ENCODE assay signal across 8 mouse cellular contexts in the genomic region with DNA sequence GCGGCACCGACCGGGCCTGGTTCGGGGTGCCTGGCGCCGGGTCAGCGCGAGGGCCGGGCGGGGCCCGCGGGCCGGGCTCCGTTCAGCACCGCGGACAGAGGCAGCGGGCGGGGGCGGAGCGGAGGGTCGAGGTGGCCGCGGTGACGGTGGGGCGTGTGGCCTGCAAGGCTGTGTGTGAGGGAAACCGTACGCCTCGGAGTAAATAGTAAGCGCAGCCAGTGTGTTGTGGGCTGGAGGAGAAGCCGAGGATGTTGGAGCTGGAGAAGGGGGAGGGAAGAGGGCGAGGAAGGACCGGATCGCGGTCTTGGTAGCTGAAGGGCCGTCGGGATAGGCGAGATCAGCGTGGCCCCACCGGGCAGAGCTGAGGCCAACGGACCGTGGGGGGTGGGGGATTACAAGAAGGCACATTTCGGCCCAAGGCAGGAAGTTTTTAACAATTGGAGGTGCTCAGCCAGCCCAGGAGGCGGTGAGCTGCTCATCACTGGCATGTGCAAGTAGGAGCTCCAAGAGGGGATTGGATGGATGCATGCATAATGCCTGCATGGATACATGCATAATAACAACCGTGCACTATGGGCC. TPM values are rescaled to one million over a fixed set of nuclear protein-coding genes. Genes with fewer than 3 reads are reported as not detected.
DNase-seq lines count a peak whose midpoint lies in the region; ATAC-seq and TF ChIP-seq lines count a peak whose summit lies in the region.

No protein-coding gene starts in this region.

- H3K9ac ChIP-seq in ES-Bruce4 (ENCODE audit: low read depth, poor library complexity, severe bottlenecking) = peak overlapping the region; percentile 87
- H3K9ac ChIP-seq in heart, postnatal 0 days (replicated peaks; ENCODE audit: low read depth, low read length) = no peak overlapping the region
- H3K9ac ChIP-seq in liver, postnatal 0 days (replicated peaks) = no peak overlapping the region
- H3K9ac ChIP-seq in neural tube, embryonic 12.5 days = peak overlapping the region; percentile 80

- no peak for TF ChIP-seq CTCF in ES-Bruce4 (IDR thresholded peaks at IDR 0.05; ENCODE audit: low read depth, low read length)
- no peak for TF ChIP-seq CTCF in embryonic fibroblast, embryonic 13.5 days (IDR thresholded peaks at IDR 0.05; ENCODE audit: borderline replicate concordance, insufficient read depth, low read length)
- no peak for TF ChIP-seq CTCF in heart, postnatal 0 days (IDR thresholded peaks at IDR 0.05; ENCODE audit: low read depth)
- TF ChIP-seq CTCF in liver, postnatal 0 days (IDR thresholded peaks at IDR 0.05; ENCODE audit: low read depth) = no peak

- peak overlapping the region; percentile 91 for H3K4me2 ChIP-seq in heart, postnatal 0 days (ENCODE audit: low read depth, low read length)
- peak overlapping the region; percentile 75 for H3K4me2 ChIP-seq in liver, postnatal 0 days (ENCODE audit: low read depth, low read length)
- peak overlapping the region; percentile 72 for H3K4me2 ChIP-seq in neural tube, embryonic 12.5 days (replicated peaks)

- peaks cover 11% of the 10 kb centered on the region for H3K27me3 ChIP-seq in ES-Bruce4 (ENCODE audit: control insufficient read depth, insufficient read depth, low read length, poor library complexity, severe bottlenecking)
- peaks cover 60% of the 10 kb centered on the region for H3K27me3 ChIP-seq in heart, postnatal 0 days (ENCODE audit: control insufficient read depth, insufficient read depth, low read length)
- peaks cover 52% of the 10 kb centered on the region for H3K27me3 ChIP-seq in liver, postnatal 0 days (ENCODE audit: insufficient read depth, low read length)
- peaks cover 26% of the 10 kb centered on the region for H3K27me3 ChIP-seq in neural tube, embryonic 12.5 days (replicated peaks)

- H3K27ac ChIP-seq in ES-Bruce4 (ENCODE audit: insufficient read depth, low read length) = no peak overlapping the region
- no peak overlapping the region for H3K27ac ChIP-seq in embryonic fibroblast, embryonic 13.5 days (ENCODE audit: insufficient read depth, low read length)
- no peak overlapping the region for H3K27ac ChIP-seq in heart, postnatal 0 days (ENCODE audit: low read depth)
- H3K27ac ChIP-seq in liver, postnatal 0 days (ENCODE audit: low read depth) = no peak overlapping the region
- peak overlapping the region; percentile 53 for H3K27ac ChIP-seq in neural tube, embryonic 12.5 days

- H3K4me3 ChIP-seq in ES-Bruce4 (ENCODE audit: low read depth, low read length) = peak overlapping the region; percentile 65
- H3K4me3 ChIP-seq in embryonic fibroblast, embryonic 13.5 days (ENCODE audit: insufficient read depth, low read length) = peak overlapping the region; percentile 29
- peak overlapping the region; percentile 44 for H3K4me3 ChIP-seq in heart, postnatal 0 days (ENCODE audit: low read depth, low read length)
- peak overlapping the region; percentile 36 for H3K4me3 ChIP-seq in liver, postnatal 0 days (ENCODE audit: low read depth, low read length)
- H3K4me3 ChIP-seq in neural tube, embryonic 12.5 days = peak overlapping the region; percentile 77

- peak; percentile 34 for DNase-seq in brain, embryonic 18.5 days (ENCODE audit: low read depth, low spot score)
- DNase-seq in heart, postnatal 0 days (ENCODE audit: low spot score) = peak; percentile 42
- DNase-seq in kidney, postnatal 36 days = peak; percentile 30 to 82
- DNase-seq in liver, postnatal 0 days = peak; percentile 66
- peak; percentile 31 for DNase-seq in thymus, postnatal 25 days

- H3K4me1 ChIP-seq in ES-Bruce4 (ENCODE audit: control insufficient read depth, insufficient read depth, low read length) = peaks cover 2% of the 10 kb centered on the region
- no peaks in the 10 kb centered on the region for H3K4me1 ChIP-seq in embryonic fibroblast, embryonic 13.5 days (ENCODE audit: control insufficient read depth, insufficient read depth, low read length)
- H3K4me1 ChIP-seq in heart, postnatal 0 days (ENCODE audit: control insufficient read depth, insufficient read depth) = no peaks in the 10 kb centered on the region
- no peaks in the 10 kb centered on the region for H3K4me1 ChIP-seq in liver, postnatal 0 days (ENCODE audit: insufficient read depth)
- H3K4me1 ChIP-seq in neural tube, embryonic 12.5 days = peaks cover 22% of the 10 kb centered on the region

- WGBS in heart, postnatal 0 days = 3% methylated on average over 42 of the region's 44 CpGs
- 3% methylated on average over 37 of the region's 44 CpGs for WGBS in liver, postnatal 0 days (ENCODE audit: insufficient replicate concordance)
- 1% methylated on average over 44 of the region's 44 CpGs for WGBS in neural tube, embryonic 12.5 days

- no peak for TF ChIP-seq POLR2A in ES-Bruce4 (IDR thresholded peaks at IDR 0.05; ENCODE audit: insufficient read depth, low read length)
- TF ChIP-seq POLR2A in embryonic fibroblast, embryonic 13.5 days (IDR thresholded peaks at IDR 0.05; ENCODE audit: low read depth, low read length) = no peak

- H3K36me3 ChIP-seq in ES-Bruce4 (ENCODE audit: control insufficient read depth, insufficient read depth, low read length, poor library complexity, severe bottlenecking) = no peaks in the 10 kb centered on the region
- H3K36me3 ChIP-seq in heart, postnatal 0 days (replicated peaks; ENCODE audit: control insufficient read depth, insufficient read depth, low read length) = no peaks in the 10 kb centered on the region
- H3K36me3 ChIP-seq in liver, postnatal 0 days (replicated peaks; ENCODE audit: insufficient read depth, low read length) = no peaks in the 10 kb centered on the region
- no peaks in the 10 kb centered on the region for H3K36me3 ChIP-seq in neural tube, embryonic 12.5 days

- no peak for TF ChIP-seq EP300 in ES-Bruce4 (IDR thresholded peaks at IDR 0.05; ENCODE audit: insufficient read depth, low read depth, low read length)
- TF ChIP-seq EP300 in heart, postnatal 0 days (IDR thresholded peaks at IDR 0.05; ENCODE audit: low read depth) = no peak
- no peak for TF ChIP-seq EP300 in liver, postnatal 0 days (IDR thresholded peaks at IDR 0.05; ENCODE audit: low read depth)

- no peaks in the 10 kb centered on the region for H3K9me3 ChIP-seq in ES-Bruce4 (replicated peaks; ENCODE audit: control insufficient read depth, insufficient read depth, low read length, poor library complexity, severe bottlenecking)
- H3K9me3 ChIP-seq in heart, postnatal 0 days (replicated peaks; ENCODE audit: control insufficient read depth, low read length) = no peaks in the 10 kb centered on the region
- H3K9me3 ChIP-seq in liver, postnatal 0 days (ENCODE audit: low read length) = no peaks in the 10 kb centered on the region
- H3K9me3 ChIP-seq in neural tube, embryonic 12.5 days = no peaks in the 10 kb centered on the region

- peak; percentile 86 for ATAC-seq in heart, postnatal 0 days (ENCODE audit: insufficient read depth, low read depth)
- ATAC-seq in liver, postnatal 0 days = peak; percentile 68
- ATAC-seq in neural tube, embryonic 12.5 days (ENCODE audit: low FRiP score, low read depth) = peak; percentile 52

RNA-seq across cellular contexts. Expression of gene Mmp24, which starts 0.6 kb away (rescaled TPM):
- polyA plus RNA-seq in ES-Bruce4 (2011; ENCODE audit: insufficient read depth, insufficient read length, low read depth, missing spikeins) = 0.18 and 0.26 TPM in 2 replicates
- polyA plus RNA-seq in embryonic fibroblast, embryonic 13.5 days (2011; ENCODE audit: insufficient read length, low read depth, missing spikeins) = 0.16 TPM in 1 of 2 replicates, not detected in the other
- total RNA-seq in heart, postnatal 0 days (2014; rRNA removed; ENCODE audit: low replicate concordance) = 0.04 and 0.38 TPM in 2 replicates
- polyA plus RNA-seq in heart, postnatal 0 days (2015; fragmentation: Nextera tagmentation; extraction: Ambion mirVana) = 0.03 and 0.04 TPM in 2 replicates
- polyA plus RNA-seq in liver, postnatal 0 days (2015; fragmentation: Nextera tagmentation; extraction: Ambion mirVana) = not detected in 2 replicates
- 7.3 and 8.8 TPM in 2 replicates for polyA plus RNA-seq in neural tube, embryonic 12.5 days (2016; fragmentation: Nextera tagmentation; extraction: Ambion mirVana)

RNA-seq across cellular contexts. Expression of gene Procr, which starts 24.9 kb away (rescaled TPM):
- polyA plus RNA-seq in ES-Bruce4 (2011; ENCODE audit: insufficient read depth, insufficient read length, low read depth, missing spikeins) = 4.7 and 6.6 TPM in 2 replicates
- 11.6 and 28.2 TPM in 2 replicates for polyA plus RNA-seq in embryonic fibroblast, embryonic 13.5 days (2011; ENCODE audit: insufficient read length, low read depth, missing spikeins)
- total RNA-seq in heart, postnatal 0 days (2014; rRNA removed; ENCODE audit: low replicate concordance) = 3.4 and 9.3 TPM in 2 replicates
- polyA plus RNA-seq in heart, postnatal 0 days (2015; fragmentation: Nextera tagmentation; extraction: Ambion mirVana) = 4.0 and 4.7 TPM in 2 replicates
- 1.1 and 1.7 TPM in 2 replicates for polyA plus RNA-seq in liver, postnatal 0 days (2015; fragmentation: Nextera tagmentation; extraction: Ambion mirVana)
- polyA plus RNA-seq in neural tube, embryonic 12.5 days (2016; fragmentation: Nextera tagmentation; extraction: Ambion mirVana) = 3.8 and 4.0 TPM in 2 replicates

RNA-seq across cellular contexts. Expression of gene Gm17581, which starts 40.1 kb away (rescaled TPM):
- polyA plus RNA-seq in ES-Bruce4 (2011; ENCODE audit: insufficient read depth, insufficient read length, low read depth, missing spikeins) = not detected in 2 replicates
- not detected in 2 replicates for polyA plus RNA-seq in embryonic fibroblast, embryonic 13.5 days (2011; ENCODE audit: insufficient read length, low read depth, missing spikeins)
- not detected in 2 replicates for total RNA-seq in heart, postnatal 0 days (2014; rRNA removed; ENCODE audit: low replicate concordance)
- not detected in 2 replicates for polyA plus RNA-seq in heart, postnatal 0 days (2015; fragmentation: Nextera tagmentation; extraction: Ambion mirVana)
- polyA plus RNA-seq in liver, postnatal 0 days (2015; fragmentation: Nextera tagmentation; extraction: Ambion mirVana) = not detected in 2 replicates
- polyA plus RNA-seq in neural tube, embryonic 12.5 days (2016; fragmentation: Nextera tagmentation; extraction: Ambion mirVana) = not detected in 2 replicates

RNA-seq across cellular contexts. Expression of gene BC029722, which starts 43.5 kb away (rescaled TPM):
- polyA plus RNA-seq in ES-Bruce4 (2011; ENCODE audit: insufficient read depth, insufficient read length, low read depth, missing spikeins) = 10.1 and 11.2 TPM in 2 replicates
- 35.2 and 46.7 TPM in 2 replicates for polyA plus RNA-seq in embryonic fibroblast, embryonic 13.5 days (2011; ENCODE audit: insufficient read length, low read depth, missing spikeins)
- total RNA-seq in heart, postnatal 0 days (2014; rRNA removed; ENCODE audit: low replicate concordance) = 14.1 and 14.7 TPM in 2 replicates
- 20.9 and 21.4 TPM in 2 replicates for polyA plus RNA-seq in heart, postnatal 0 days (2015; fragmentation: Nextera tagmentation; extraction: Ambion mirVana)
- polyA plus RNA-seq in liver, postnatal 0 days (2015; fragmentation: Nextera tagmentation; extraction: Ambion mirVana) = 6.6 and 7.5 TPM in 2 replicates
- 20.8 and 23.7 TPM in 2 replicates for polyA plus RNA-seq in neural tube, embryonic 12.5 days (2016; fragmentation: Nextera tagmentation; extraction: Ambion mirVana)

RNA-seq across cellular contexts. Expression of gene Edem2, which starts 46.5 kb away (rescaled TPM):
- 21.7 and 23.1 TPM in 2 replicates for polyA plus RNA-seq in ES-Bruce4 (2011; ENCODE audit: insufficient read depth, insufficient read length, low read depth, missing spikeins)
- polyA plus RNA-seq in embryonic fibroblast, embryonic 13.5 days (2011; ENCODE audit: insufficient read length, low read depth, missing spikeins) = 13.8 and 16.4 TPM in 2 replicates
- total RNA-seq in heart, postnatal 0 days (2014; rRNA removed; ENCODE audit: low replicate concordance) = 9.7 and 18.4 TPM in 2 replicates
- 14.8 and 18.1 TPM in 2 replicates for polyA plus RNA-seq in heart, postnatal 0 days (2015; fragmentation: Nextera tagmentation; extraction: Ambion mirVana)
- polyA plus RNA-seq in liver, postnatal 0 days (2015; fragmentation: Nextera tagmentation; extraction: Ambion mirVana) = 28.4 and 30.2 TPM in 2 replicates
- polyA plus RNA-seq in neural tube, embryonic 12.5 days (2016; fragmentation: Nextera tagmentation; extraction: Ambion mirVana) = 37.4 and 39.6 TPM in 2 replicates

Comparison
In these comparisons a context has a peak if more than half of its experiments do, and no peak if none do; other contexts are left out.
1. H3K9ac ChIP-seq: peak in ES-Bruce4 (single experiment) and neural tube, embryonic 12.5 days (single experiment); none in heart, postnatal 0 days (single experiment) and liver, postnatal 0 days (single experiment).
2. Peak in every context shown above with its lines, with median percentiles within 50 percentile points of each other: H3K4me3 ChIP-seq, DNase-seq, ATAC-seq and H3K4me2 ChIP-seq.